Mouse (Mus musculus): ENCODE data around the gene Cbln3.
A peak's percentile ranks its signal among the peaks of the same experiment; 100 is the strongest.

Cbln3 gene

GRCm38 (mm10) chr14:55880982-55881381 is 3.2 kb downstream of the Cbln3 start:
- DNase-seq (ENCODE audit: low spot score in 2 of 2): no peak

GRCm38 (mm10) chr14:55879623-55880022 is 4.6 kb downstream of the Cbln3 start:
- DNase-seq (ENCODE audit: low spot score in 2 of 2): peak; percentile 50 to 67

- no peak for DNase-seq (ENCODE audit: low spot score in 2 of 2)
Measured at GRCm38 (mm10) chr14:55878316-55878940, 5.8 kb downstream of the Cbln3 start.

GRCm38 (mm10) chr14:55877469-55878315 is 6.5 kb downstream of the Cbln3 start:
- no peak for DNase-seq (ENCODE audit: low spot score in 2 of 2)

- DNase-seq (ENCODE audit: low spot score in 2 of 2): peak; percentile 50 to 63
Measured at GRCm38 (mm10) chr14:55873714-55874683, 10.2 kb downstream of the Cbln3 start.

GRCm38 (mm10) chr14:55873242-55873713 is 10.9 kb downstream of the Cbln3 start:
- no peak for DNase-seq (ENCODE audit: low spot score in 2 of 2)

GRCm38 (mm10) chr14:55872551-55872950 is 11.6 kb downstream of the Cbln3 start:
- DNase-seq (ENCODE audit: low spot score in 2 of 2): no peak

- DNase-seq (ENCODE audit: low spot score in 2 of 2): no peak
Measured at GRCm38 (mm10) chr14:55872039-55872438, 12.2 kb downstream of the Cbln3 start.

- no peak for DNase-seq (ENCODE audit: low spot score in 2 of 2)
Measured at GRCm38 (mm10) chr14:55869538-55869937, 14.7 kb downstream of the Cbln3 start.

- DNase-seq (ENCODE audit: low spot score in 2 of 2): no peak
Measured at GRCm38 (mm10) chr14:55868230-55869026, 15.8 kb downstream of the Cbln3 start.

GRCm38 (mm10) chr14:55866962-55867361 is 17.2 kb downstream of the Cbln3 start:
- DNase-seq (ENCODE audit: low spot score in 2 of 2): no peak

GRCm38 (mm10) chr14:55863773-55864172 is 20.4 kb downstream of the Cbln3 start:
- peak in 1 of 2 experiments; percentile 59 for DNase-seq (ENCODE audit: low spot score in 2 of 2)

GRCm38 (mm10) chr14:55862970-55863369 is 21.2 kb downstream of the Cbln3 start:
- DNase-seq (ENCODE audit: low spot score in 2 of 2): no peak

- no peak for DNase-seq (ENCODE audit: low spot score in 2 of 2)
Measured at GRCm38 (mm10) chr14:55862186-55862585, 22.0 kb downstream of the Cbln3 start.

GRCm38 (mm10) chr14:55857588-55857987 is 26.6 kb downstream of the Cbln3 start:
- DNase-seq (ENCODE audit: low spot score in 2 of 2): no peak

- DNase-seq (ENCODE audit: low spot score in 2 of 2): no peak
Measured at GRCm38 (mm10) chr14:55855101-55855561, 29.1 kb downstream of the Cbln3 start.

GRCm38 (mm10) chr14:55854406-55855100 is 29.6 kb downstream of the Cbln3 start:
- no peak for DNase-seq (ENCODE audit: low spot score in 2 of 2)

- DNase-seq (ENCODE audit: low spot score in 2 of 2): no peak
Measured at GRCm38 (mm10) chr14:55853621-55854285, 30.4 kb downstream of the Cbln3 start, which contains the start of gene Nynrin. Nynrin (plus strand) TSS chr14:55854010.

Data from spleen, postnatal 14 days (tissue).